13 mouse cellular contexts compared by ENCODE assay signal in the genomic region with DNA sequence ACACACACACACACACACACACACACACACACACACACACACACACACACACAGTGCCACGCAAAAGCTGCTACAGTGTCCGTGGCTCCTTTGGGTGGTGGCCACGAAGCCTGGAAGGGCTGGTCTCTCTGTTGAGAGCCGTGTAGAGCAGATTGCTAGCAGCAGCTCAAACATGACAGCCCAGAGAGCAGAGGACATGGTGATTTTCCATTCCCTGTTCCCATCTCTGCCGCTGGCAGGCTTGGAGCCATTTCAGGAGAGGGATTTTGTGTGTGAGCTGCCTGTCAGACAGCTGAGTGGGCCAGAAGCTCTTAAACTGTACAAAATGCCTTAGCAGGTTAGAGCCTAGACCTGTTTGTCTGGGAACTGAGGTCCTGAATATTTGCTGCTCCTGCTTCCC. TPM values are rescaled to one million over a fixed set of nuclear protein-coding genes. Genes with fewer than 3 reads are reported as not detected.
DNase-seq lines count a peak whose midpoint lies in the region; ATAC-seq lines count a peak whose summit lies in the region.
"Had no signal": no experiment of that assay in that cellular context is flagged by ENCODE, and none has a peak within 500 bp of the region (broad histone marks: within the 10 kb centered on the region; RNA-seq: fewer than 3 reads in every experiment).

No protein-coding gene starts in this region.

- H3K36me3 ChIP-seq in heart, embryonic 16.5 days (ENCODE audit: control insufficient read depth, insufficient read depth): no peaks in the 10 kb centered on the region
- H3K36me3 ChIP-seq in neural tube, embryonic 15.5 days: no peaks in the 10 kb centered on the region

- H3K9me3 ChIP-seq in heart, embryonic 16.5 days (replicated peaks; ENCODE audit: control insufficient read depth, low read length): no peaks in the 10 kb centered on the region
- no peaks in the 10 kb centered on the region for H3K9me3 ChIP-seq in neural tube, embryonic 15.5 days (replicated peaks)
- H3K9me3 ChIP-seq: limb, embryonic 12.5 days had no signal

- peak; percentile 23 to 35 for DNase-seq in cerebellum, adult 18-20 months
- no peak for DNase-seq in cerebellum, adult 11-12 months
- no peak for DNase-seq in heart, postnatal 36 days
- peak; percentile 35 for DNase-seq in right cerebral cortex, adult 18-20 months
- no peak for DNase-seq in right cerebral cortex, postnatal 25 days
- no peak for DNase-seq in spleen, adult 12 weeks (ENCODE audit: low spot score)
- DNase-seq: adrenal gland, postnatal 14 days; gastrocnemius, postnatal 10 days had no signal

- no peaks in the 10 kb centered on the region for H3K27me3 ChIP-seq in heart, embryonic 16.5 days (ENCODE audit: control insufficient read depth, insufficient read depth, low read length)
- no peaks in the 10 kb centered on the region for H3K27me3 ChIP-seq in neural tube, embryonic 15.5 days (replicated peaks)
- H3K27me3 ChIP-seq: limb, embryonic 12.5 days had no signal

- H3K4me1 ChIP-seq in heart, embryonic 16.5 days (ENCODE audit: control insufficient read depth, insufficient read depth, low read length): peaks cover 63% of the 10 kb centered on the region
- peaks cover 16% of the 10 kb centered on the region for H3K4me1 ChIP-seq in neural tube, embryonic 15.5 days

- peak; percentile 21; the same call in 1 of the 2 replicates for ATAC-seq in heart, embryonic 16.5 days (replicated peaks; ENCODE audit: extremely low read depth, insufficient read depth, low FRiP score)
- no peak for ATAC-seq in neural tube, embryonic 15.5 days (ENCODE audit: low FRiP score)

- H3K4me3 ChIP-seq in heart, embryonic 16.5 days (ENCODE audit: low read length): no peak overlapping the region
- H3K4me3 ChIP-seq in neural tube, embryonic 15.5 days (replicated peaks): no peak overlapping the region
- H3K4me3 ChIP-seq: limb, embryonic 12.5 days had no signal

- intact Hi-C loops in heart, postnatal 36 days (cut with DNase I): loop anchor here (5.0 kb wide), 1 partner anchor 39 kb away; a partner anchor contains a TSS

- 28% methylated on average over 5 of the region's 5 CpGs for WGBS in heart, embryonic 16.5 days
- WGBS in neural tube, embryonic 15.5 days: 79% methylated on average over 5 of the region's 5 CpGs

- no peak overlapping the region for H3K4me2 ChIP-seq in heart, embryonic 16.5 days (ENCODE audit: low read depth, low read length)
- H3K4me2 ChIP-seq in neural tube, embryonic 15.5 days: no peak overlapping the region
- H3K4me2 ChIP-seq: limb, embryonic 12.5 days had no signal

- peak overlapping the region; percentile 60 for H3K9ac ChIP-seq in heart, embryonic 16.5 days (ENCODE audit: low read length)
- H3K9ac ChIP-seq in neural tube, embryonic 15.5 days (replicated peaks): no peak overlapping the region
- H3K9ac ChIP-seq: limb, embryonic 12.5 days had no signal

- H3K27ac ChIP-seq in heart, embryonic 16.5 days (ENCODE audit: low read length): peak overlapping the region; percentile 88
- peak overlapping the region; percentile 23; the same call in 1 of the 2 replicates for H3K27ac ChIP-seq in neural tube, embryonic 15.5 days (replicated peaks)

RNA-seq across cellular contexts. Expression of a gene that starts 20.1 kb away (rescaled TPM):
- polyA plus RNA-seq in heart, embryonic 16.5 days (2015; fragmentation: Nextera tagmentation; extraction: Ambion mirVana): 4.5 and 5.5 TPM in 2 replicates
- total RNA-seq in heart, postnatal 36 days (2021): under 1 TPM; 0.39 to 0.60 TPM
- polyA plus RNA-seq in neural tube, embryonic 15.5 days (2015; fragmentation: Nextera tagmentation; extraction: Ambion mirVana): 2.7 and 3.5 TPM in 2 replicates
- total RNA-seq: MEL had no signal

RNA-seq across cellular contexts. Expression of a gene that starts 34.6 kb away (rescaled TPM):
- 18.3 TPM in 1 of 2 replicates, not detected in the other for polyA plus RNA-seq in heart, embryonic 16.5 days (2015; fragmentation: Nextera tagmentation; extraction: Ambion mirVana)
- total RNA-seq in heart, postnatal 36 days (2021): not detected
- polyA plus RNA-seq in neural tube, embryonic 15.5 days (2015; fragmentation: Nextera tagmentation; extraction: Ambion mirVana): not detected in 2 replicates
- total RNA-seq: adrenal gland, postnatal 14 days; gastrocnemius, postnatal 10 days; MEL had no signal
- polyA plus RNA-seq: limb, embryonic 12.5 days; testis, adult 2 months had no signal

RNA-seq across cellular contexts. Expression of a gene that starts 38.1 kb away (rescaled TPM):
- 19.5 and 20.4 TPM in 2 replicates for polyA plus RNA-seq in heart, embryonic 16.5 days (2015; fragmentation: Nextera tagmentation; extraction: Ambion mirVana)
- total RNA-seq in heart, postnatal 36 days (2021): 1 to 10 TPM; 1.6 to 2.5 TPM
- polyA plus RNA-seq in neural tube, embryonic 15.5 days (2015; fragmentation: Nextera tagmentation; extraction: Ambion mirVana): 11.0 and 14.2 TPM in 2 replicates
- total RNA-seq: MEL had no signal

Comparison
In these comparisons a context has a peak if more than half of its experiments do, and no peak if none do; other contexts are left out.
1. DNase-seq: peak in cerebellum, adult 18-20 months (2 of 2) and right cerebral cortex, adult 18-20 months (single experiment); none in cerebellum, adult 11-12 months (single experiment), heart, postnatal 36 days (0 of 2), right cerebral cortex, postnatal 25 days (single experiment) and spleen, adult 12 weeks (single experiment).